Mouse (Mus musculus) heart, adult 9 months (tissue): ENCODE results near the gene Cdh8.
"Not testable (repeated sequence)": the region's sequence is repeated elsewhere in the genome, so short reads cannot be mapped to it uniquely, and the experiment has no call there.

Experiments
- DNase-seq, 2 experiments: peaks; one replicate each; pipeline ENCODE4 v3.0.0; 2022; ENCODE audit warnings: low spot score in 2 of 2

Gene Cdh8

DNA sequence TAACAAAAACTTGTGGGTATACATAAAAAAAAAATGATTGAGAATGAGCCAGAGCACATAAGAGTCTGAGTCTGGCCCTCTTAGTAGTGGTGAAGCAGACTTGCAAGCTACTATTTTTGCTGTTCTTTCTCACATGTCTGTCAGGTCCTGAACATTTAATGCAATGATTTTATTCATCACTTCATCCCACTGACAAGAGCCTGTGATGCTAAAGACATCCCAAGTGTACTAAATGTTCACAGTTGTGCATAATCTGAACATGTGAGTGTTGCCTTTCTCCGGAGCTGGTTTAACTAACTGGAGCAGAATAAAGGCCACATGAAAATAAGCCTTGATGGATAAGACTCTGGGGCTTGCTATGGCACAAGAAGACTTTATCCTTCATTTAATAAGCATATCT lies 131.2 kb downstream of the Cdh8 start:
- DNase-seq: no peak

DNA sequence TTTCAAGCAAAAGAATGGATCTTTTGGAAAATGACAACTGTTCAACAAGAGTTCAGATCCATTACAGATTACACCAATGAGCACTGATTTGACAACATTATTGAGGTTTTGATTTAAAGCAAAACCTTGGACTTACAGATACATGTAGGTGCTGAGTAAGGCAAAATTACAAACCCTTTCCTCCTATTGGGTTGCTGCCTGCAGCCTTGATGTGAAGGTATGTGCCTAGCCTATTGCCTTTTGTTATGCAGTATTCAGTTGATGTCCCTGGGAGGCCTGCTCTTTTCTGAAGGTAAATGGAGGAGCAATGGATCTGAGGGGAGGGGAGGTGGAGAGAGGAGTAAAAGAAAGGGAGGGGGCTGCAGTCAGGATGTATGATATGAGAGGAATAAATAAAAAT lies 135.9 kb downstream of the Cdh8 start:
- no peak for DNase-seq

DNA sequence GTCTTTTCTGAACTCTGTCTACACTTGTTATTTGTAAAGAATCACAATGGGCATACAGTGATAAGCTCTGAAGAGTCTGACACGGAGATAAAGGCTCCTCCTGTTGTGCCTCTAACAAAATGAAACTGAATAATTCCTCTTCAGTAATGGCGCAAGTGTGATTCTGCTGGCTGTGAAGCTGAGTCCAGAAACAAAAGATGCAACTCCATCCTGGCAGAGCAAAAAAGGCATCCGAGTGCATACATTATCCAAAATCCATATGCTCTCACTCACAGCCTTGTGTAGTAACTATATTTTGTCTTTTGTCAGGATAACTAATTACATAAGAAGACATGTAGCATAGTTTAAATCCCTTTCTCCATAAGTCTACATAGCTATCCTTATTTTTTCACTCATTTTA lies 149.1 kb downstream of the Cdh8 start:
- no peak for DNase-seq

DNA sequence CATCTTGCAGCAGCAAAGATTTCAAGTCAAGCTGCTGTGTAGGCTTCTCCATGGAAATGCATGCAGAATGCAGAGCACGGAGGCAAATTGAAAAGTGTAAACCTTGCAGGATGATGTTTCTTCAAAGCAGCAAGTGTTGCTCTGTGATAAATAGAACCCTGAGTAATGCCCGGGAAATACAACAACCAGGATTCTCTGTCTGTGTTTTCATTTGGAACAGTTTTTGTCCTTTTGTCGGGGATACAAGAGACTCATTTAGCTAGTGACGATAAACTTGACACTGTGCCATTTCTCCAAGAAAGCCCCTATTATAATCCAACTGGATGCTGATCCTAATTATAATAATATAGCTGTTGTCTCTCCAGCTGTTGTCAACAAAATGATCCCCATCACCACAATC lies 181.9 kb downstream of the Cdh8 start:
- no peak for DNase-seq

DNA sequence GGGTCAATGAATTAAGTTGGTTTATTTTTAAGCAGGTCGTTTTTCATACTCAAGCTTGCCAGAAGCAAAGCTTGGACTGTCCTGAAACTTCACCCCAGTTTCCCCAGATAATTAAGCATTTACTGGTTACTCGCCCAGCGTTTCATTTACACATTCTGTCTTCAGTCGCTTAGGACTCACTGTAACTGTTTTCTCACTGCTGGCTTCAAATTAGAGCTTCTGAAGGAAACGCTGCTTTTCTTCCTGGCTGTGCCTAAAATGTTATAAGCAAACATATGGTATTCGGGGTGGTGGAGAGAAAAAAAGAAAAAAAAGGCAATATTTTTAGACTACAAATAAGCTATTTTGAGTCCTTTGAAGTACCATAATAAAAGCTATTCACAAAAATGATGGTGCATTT lies 192.6 kb downstream of the Cdh8 start:
- no peak for DNase-seq

DNA sequence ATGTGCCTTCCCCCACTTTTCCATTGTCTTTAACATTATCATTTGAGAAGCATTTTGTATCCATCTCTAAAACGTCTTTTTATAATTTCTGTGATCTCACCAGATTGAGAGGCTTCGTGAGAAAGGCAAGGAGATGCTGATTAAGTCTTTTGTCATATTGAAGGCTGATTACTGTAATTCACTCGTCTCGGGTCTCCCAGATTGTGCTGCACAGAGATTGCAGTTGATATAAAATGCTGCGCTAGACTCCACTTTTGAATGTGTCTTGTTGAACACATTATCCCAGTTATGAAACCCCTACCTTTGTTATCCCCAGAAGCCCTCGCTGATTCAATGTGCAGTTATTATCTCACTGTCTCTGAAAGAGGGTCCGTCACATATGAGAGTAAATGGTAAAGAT lies 211.1 kb downstream of the Cdh8 start:
- DNase-seq: no peak

DNA sequence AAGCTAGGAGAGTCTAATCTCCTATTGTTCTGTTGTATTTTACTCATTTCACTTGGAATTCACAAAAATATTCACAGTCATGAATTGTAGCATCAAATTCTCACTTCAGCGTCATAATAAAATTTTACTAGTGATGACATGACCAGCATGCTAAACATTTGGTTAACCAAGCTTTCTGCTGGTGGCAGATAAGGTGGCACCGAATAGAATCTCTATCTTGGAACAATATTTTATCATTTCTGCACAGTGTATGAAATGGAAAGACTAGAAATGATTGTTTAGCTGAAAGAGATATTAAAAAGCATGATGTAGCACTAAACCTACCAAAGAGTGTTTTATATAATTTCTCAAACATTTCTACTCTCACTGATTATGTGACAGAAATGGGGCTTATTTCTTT lies 225.6 kb downstream of the Cdh8 start:
- no peak for DNase-seq

DNA sequence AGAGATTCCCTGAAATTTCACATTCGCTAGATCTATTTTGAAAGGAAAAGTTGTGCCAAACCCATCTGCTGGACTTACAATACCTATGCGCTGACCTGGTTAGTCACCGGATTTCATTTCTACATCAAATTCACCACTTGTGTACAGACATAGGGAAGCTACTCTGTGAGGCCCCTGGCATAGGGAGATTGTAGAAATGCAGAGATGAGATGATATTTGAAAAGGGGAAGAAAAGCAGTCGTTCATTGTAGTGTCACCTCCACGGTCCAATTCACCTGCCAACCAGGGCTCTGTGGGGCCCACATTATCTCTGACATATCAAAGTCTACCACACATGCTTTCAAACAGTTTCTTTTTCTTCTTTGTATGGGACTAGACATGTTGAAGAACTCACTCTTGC lies 229.4 kb downstream of the Cdh8 start:
- DNase-seq: no peak

DNA sequence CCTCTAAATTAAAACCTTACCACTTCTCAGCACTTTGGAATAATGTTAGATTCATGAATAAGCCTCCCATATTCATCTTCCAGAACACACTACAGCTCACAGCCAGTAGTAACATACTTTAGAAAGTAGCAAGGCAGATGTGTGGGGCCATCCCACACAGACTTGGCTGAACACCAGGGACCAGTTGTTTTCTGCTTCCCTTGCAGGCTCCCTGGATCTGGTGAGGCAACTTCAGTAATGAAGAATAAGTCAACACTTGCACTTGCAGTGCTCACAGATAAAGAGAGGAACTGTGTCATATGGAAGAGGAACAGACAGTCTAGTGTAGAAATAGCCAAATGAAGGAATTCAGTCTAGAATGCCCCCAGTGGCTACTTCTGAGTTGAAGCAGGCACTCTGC lies 232.1 kb downstream of the Cdh8 start:
- no peak for DNase-seq

DNA sequence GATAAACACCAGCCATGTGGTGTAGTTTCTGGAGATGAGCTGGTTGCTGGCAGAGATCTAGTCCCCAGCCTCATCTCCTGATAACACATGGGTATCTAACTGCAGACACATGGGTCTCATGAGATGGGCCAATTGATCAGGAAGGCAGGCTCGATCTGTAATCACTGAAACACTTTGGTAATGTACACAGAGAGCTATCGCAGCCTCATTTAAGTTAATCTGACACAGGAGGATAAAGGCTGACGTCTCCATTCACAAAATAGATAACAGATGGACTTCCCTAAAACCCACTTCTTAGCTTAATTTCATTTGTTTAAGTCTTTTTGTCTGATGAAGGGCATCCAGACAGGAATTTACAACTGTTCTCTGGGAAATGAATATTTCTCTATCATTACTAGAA lies 249.3 kb downstream of the Cdh8 start:
- no peak for DNase-seq

DNA sequence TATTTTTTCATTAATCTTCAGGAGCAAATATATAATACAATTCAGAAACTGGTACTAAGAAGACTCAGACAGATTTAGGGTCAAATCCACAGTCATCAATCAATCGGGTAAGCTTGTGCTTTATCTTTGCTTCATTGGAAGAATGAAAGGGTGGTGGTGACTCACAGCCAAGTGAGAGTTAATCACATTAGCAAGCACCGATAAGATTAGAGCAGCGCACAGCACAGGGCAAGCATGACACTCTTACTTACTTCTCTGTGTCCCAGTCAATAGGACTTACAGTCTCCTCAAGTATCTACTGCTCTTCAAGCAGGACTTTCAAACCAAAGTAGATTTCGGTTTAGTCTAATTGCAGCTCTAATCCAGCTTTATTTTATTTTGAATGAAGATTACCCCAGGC lies 254.6 kb downstream of the Cdh8 start:
- DNase-seq: no peak

DNA sequence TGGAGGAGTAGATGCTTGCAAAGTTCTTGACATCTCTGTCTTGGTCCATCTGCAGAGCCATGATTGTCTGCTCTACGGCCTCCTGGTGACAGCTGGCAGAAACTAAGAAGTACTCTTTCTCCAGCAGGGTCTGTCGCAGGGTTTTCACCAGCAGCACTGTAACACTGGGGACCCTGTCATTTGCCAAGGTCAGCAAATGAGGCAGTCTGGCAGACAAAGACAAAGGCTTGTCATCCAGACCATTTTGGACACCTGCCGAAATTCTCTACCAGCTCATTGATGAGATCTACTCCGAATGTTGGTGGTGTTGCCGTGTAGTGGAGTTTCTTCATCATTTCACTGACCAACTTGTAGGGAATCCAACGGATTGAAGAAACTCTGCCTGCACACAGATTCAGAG lies 270.8 kb downstream of the Cdh8 start:
- DNase-seq: no peak

DNA sequence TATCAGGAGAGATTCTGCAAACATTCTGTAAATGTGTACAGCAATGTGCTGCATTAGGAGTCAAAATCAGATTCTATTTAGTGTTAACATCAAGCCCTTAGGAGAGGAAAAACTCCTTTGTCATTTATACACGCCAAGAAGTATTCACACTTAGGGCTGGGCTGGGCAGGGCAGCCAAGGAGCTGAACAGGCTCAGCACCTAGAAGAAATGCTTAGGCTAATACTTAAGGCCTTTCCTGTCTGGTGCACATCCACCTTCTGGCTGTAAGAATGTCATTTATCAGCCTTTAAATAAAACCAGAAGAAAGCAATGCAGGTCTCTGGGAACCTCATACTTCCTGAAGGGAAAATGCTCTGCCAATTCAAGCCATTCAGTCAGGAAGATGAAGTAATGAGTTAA lies 271.5 kb downstream of the Cdh8 start:
- not testable (repeated sequence) for DNase-seq

DNA sequence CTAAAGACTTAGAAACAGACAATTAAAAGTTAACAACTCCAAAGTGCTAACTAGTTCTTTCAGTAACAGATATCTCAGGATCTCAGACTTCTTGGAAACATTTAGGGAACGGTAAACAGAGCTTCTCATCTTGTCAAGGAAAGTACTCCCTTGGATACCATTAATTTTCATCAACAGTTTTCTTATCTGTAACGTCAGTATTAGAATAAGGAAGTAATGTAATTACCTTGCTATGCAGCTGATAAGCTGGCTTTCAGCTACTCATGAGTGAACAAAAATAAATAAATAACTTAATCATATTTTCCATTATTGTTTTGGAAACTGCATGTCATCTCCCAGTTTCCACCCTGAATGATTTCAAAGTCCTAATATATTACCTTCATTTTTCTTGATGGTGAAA lies 317.8 kb downstream of the Cdh8 start:
- no peak for DNase-seq

DNA sequence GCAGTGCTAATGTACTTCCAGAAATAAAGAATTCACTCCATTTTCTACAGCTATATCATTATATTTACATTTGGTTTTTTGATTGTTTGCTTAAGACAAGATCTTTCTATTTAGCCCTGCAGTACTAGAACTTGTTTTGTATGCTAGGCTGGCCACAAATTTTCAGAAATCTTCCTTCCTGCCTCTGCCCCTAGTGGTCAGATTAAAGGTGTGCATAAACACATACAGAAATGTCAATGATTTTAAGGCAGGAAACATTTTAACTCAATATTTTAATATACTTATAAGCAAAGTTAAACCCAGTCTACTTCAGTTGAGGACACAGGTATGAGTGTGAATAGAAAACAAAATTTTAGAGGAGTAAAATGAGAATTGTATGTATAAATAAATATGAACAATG lies 364.9 kb downstream of the Cdh8 start:
- no peak for DNase-seq

DNA sequence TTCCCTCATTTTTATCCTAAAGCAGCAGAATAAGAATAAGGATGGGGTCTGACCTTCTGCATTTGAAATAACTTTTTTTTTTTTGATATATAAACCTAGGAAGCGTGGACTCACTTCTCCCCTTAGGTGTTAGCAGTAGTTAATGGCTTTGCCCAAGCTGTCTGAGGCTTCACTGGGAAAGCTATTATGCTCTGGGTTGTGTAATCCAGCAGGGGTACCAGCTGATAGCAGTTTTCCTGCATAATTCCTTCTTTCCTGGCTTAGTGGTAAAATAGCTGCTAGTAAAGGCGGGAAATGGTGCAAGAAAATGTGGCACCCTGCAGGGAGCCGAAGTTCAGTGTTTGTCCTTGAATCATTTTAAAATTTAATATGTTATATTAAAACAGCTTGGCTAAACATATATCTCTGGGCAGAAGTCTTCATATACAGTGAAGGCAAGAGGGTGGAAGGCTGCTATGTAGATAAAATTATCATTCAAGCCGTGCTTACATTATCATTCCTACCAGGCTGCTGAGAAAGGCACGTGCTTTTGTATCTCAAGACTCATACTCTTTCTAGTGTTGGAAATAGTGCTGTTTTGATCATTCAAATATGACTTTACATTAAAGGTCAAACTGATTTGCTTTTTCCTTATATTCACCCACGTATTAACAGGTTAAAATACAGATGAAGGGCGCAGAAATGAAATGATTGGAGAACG lies 367.5 kb downstream of the Cdh8 start:
- DNase-seq: no peak

DNA sequence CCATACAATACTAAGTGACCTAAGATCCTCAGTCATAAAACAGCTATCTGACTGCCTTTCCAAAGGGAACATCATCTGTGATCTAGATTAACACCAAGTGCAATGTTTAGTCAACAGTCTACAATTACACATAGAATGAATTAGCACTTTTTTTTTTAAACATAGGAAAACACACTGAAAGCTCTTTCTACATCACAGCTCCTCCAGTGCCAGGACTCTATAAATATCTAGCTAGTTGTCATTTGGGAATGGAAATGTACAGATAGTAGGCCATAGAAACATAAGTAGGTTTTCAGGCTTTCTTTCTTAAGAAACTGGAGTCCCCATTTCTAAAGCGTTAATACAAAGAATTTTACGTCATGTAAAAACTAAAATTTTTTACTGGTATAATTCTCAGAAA lies 375.8 kb downstream of the Cdh8 start:
- no peak for DNase-seq

DNA sequence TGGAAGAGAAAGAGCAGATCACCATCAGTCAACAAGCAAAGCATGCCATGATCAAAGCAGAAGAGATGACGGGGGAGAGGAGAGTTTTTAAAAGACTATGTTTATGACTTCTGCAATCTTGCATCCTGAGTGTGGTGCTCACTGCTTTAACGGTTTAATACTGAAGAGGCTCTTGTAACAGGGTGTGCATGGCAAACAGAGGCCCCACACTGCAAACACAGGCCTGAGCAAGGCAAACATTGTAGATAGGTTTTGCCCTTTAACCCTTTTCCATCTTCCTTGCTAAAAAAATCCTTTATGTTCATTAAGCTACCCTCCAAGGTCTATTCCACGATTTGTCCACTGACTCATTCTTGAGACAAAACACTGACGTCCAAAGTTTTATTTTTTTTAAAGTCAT lies 385.2 kb downstream of the Cdh8 start:
- no peak for DNase-seq
